Mouse (Mus musculus) G1E (cell line): ENCODE measurements at regions not wholly inside any gene's neighbourhood (a gene's known extent, or its start where the extent isn't known, plus 50 kb on each side); places are given as distances from the start of the nearest gene placed in this dataset.

Experiments used
- CTCF ChIP-seq: IDR thresholded peaks from 2 replicates; pipeline ENCODE4 v1.5.1; 2012; ENCODE audit warnings: low read depth, low read length, inconsistent platforms, mixed read lengths
- GATA1 ChIP-seq: IDR thresholded peaks from 2 replicates; pipeline ENCODE4 v1.6.1; 2012; ENCODE audit warnings: borderline replicate concordance, low read length, inconsistent platforms, mixed read lengths
- GATA2 ChIP-seq: IDR thresholded peaks from 2 replicates; pipeline ENCODE4 v1.6.1; 2012; ENCODE audit warnings: low read depth, low read length, inconsistent platforms, borderline replicate concordance
- POLR2AphosphoS5 ChIP-seq: IDR thresholded peaks from 2 replicates; pipeline ENCODE4 v1.6.1; 2012; ENCODE audit warnings: low read depth, low read length, inconsistent platforms; ENCODE audit not compliant: insufficient replicate concordance
- TAL1 ChIP-seq: conservative IDR thresholded peaks from 2 replicates; pipeline ENCODE4 v1.6.1; 2012; ENCODE audit warnings: low read depth, low read length, inconsistent platforms, mixed read lengths

DNA sequence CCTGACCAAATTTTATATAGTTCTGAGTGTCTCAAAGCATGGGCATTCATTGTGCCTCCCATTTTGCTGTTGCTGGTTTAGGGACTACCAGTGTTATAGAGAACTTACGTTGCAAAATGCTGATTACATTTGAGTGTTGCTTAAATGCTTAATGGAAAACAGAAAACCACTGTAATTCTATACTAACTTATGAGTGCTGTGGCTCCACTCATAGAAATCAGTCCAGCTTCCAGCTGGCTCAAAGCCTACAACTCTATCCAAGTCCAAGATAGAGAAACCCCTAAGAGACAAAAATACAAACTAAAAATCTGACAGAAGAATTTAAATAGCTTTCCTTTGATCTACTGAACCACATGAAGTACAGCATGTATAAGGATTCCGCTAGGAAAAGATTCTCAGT lies 328.7 kb upstream of the Mef2c start:
- TF ChIP-seq CTCF (no peak), GATA1 (no peak), GATA2 (no peak), TAL1 (no peak), POLR2AphosphoS5 (no peak)
